Mouse (Mus musculus) neutrophil, adult 65 days (primary cell): ENCODE results near the gene St6galnac5. TPM values are rescaled to one million over a fixed set of nuclear protein-coding genes. Genes with fewer than 3 reads are reported as not detected.

Experiments used
- total RNA-seq: library from RNA; stranded (reverse); gene quantifications from 2 replicates; pipeline ENCODE4 v1.2.4, GENCODE M21; 2023

St6galnac5 gene
- total RNA-seq = not detected in 2 replicates

GRCm38 (mm10) chr3:152981988-152982387, at the start of gene St6galnac5:
Gene St6galnac5, minus strand, starts transcription at chr3:152982246.

